Mouse (Mus musculus) cortical plate, adult 2 months (tissue): ENCODE data around the gene Slc22a18. TPM values are rescaled to one million over a fixed set of nuclear protein-coding genes. Genes with fewer than 3 reads are reported as not detected.

Experiments
- H3K27ac ChIP-seq: fragments of 200-500 bp; 2 replicates; pipeline ENCODE4 v1.5.1; 2012; ENCODE audit warnings: low read length, control low read depth, inconsistent platforms; ENCODE audit not compliant: insufficient read depth
- H3K4me1 ChIP-seq: fragments of 200-500 bp; 2 replicates; pipeline ENCODE4 v1.6.1; 2011; ENCODE audit warnings: low read length; ENCODE audit not compliant: control insufficient read depth, insufficient read depth
- H3K4me3 ChIP-seq: fragments of 200-500 bp; 2 replicates; pipeline ENCODE4 v1.5.1; 2011; ENCODE audit warnings: mild to moderate bottlenecking, low read length, control low read depth; ENCODE audit not compliant: insufficient read depth
- CTCF ChIP-seq: fragments of 200-500 bp; IDR thresholded peaks from 2 replicates; pipeline ENCODE4 v1.5.1; 2011; ENCODE audit warnings: mild to moderate bottlenecking, control low read depth, low read length; ENCODE audit not compliant: insufficient read depth; ENCODE audit errors: extremely low read depth
- POLR2A ChIP-seq: fragments of 200-500 bp; IDR thresholded peaks from 2 replicates; pipeline ENCODE4 v1.6.1; 2011; ENCODE audit warnings: mild to moderate bottlenecking, low read length, control low read depth; ENCODE audit not compliant: insufficient read depth; ENCODE audit errors: extremely low read depth
- polyA plus RNA-seq: library from polyadenylated mRNA; depleted of rRNA; stranded (reverse); fragments of >200 nt; gene quantifications from 2 replicates; pipeline ENCODE4 v1.2.3, GENCODE M21; 2012

The Slc22a18 gene
- polyA plus RNA-seq, 1 experiment = 1.1 TPM

DNA sequence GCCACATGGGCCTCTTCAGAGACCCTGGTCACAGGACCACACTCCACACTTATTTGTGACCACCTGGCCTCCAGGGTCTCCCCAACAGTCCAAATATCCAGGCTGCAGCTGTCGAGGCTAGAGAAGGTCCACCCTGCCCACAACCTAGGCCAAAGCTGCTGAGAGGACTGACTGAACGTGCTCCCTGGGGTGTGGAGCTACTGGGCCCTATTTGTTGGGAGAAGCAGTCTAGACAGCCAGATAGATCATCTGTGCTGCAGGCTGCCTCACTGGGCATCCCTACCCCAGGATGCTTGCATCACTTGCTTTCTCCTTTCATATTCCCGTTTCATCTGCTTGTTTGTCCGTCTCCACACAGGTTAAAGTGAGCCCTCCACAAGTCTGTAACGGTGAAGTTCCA is 11.0 kb upstream of the Slc22a18 start:
- H3K4me1 ChIP-seq = no peaks in the 10 kb centered on the region

GRCm38 (mm10) chr7:143463865-143464415 is 9.6 kb upstream of the Slc22a18 start:
- no peak overlapping the region for H3K4me3 ChIP-seq
- no peaks in the 10 kb centered on the region for H3K4me1 ChIP-seq
- no peak overlapping the region for H3K27ac ChIP-seq
- TF ChIP-seq CTCF = peak; percentile 82
- no peak for TF ChIP-seq POLR2A

More for the DNA sequence above, 11.0 kb upstream of the Slc22a18 start:
- no peak overlapping the region for H3K27ac ChIP-seq
- TF ChIP-seq CTCF (no peak), POLR2A (no peak)
- no peak overlapping the region for H3K4me3 ChIP-seq

DNA sequence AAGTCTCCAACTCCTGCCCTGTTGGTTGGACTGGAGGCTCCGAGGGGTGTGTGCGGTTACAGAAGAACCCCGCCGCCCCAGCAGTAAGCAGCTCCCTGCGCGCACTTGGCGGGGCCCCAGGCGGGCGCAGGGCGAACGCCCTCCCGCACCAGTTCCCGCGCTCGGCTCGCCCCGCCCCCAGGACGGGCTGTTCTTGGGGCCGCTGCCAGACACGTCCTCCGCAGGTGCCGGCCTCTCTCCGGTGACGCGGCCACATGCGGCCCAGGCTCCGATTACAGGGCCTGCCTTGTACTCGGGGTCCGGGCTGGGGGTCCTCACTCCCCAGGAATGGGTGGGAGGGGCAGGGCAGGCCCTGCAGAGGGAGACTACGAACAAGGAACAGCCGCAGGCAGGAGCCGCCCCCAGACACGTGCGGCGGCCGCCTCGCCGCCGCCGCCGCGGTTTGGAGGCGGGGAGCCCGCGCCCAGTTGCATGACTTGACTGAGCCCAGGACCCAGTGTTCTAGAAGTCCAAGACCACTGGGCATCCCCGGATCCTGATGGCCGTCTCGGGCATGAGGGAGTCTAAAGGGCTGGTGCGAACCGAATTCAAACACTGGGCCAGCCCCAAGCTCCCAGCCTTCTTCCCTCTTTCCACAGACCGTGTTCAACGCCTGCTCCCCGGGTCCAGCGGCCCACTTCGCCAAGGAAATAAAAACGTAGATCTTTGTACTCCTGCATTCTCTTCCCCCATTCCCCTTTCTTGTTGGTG is 8.6 kb upstream of the Slc22a18 start:
- no peak overlapping the region for H3K4me3 ChIP-seq
- H3K27ac ChIP-seq = no peak overlapping the region
- H3K4me1 ChIP-seq = no peaks in the 10 kb centered on the region
- TF ChIP-seq CTCF (no peak), POLR2A (no peak)

DNA sequence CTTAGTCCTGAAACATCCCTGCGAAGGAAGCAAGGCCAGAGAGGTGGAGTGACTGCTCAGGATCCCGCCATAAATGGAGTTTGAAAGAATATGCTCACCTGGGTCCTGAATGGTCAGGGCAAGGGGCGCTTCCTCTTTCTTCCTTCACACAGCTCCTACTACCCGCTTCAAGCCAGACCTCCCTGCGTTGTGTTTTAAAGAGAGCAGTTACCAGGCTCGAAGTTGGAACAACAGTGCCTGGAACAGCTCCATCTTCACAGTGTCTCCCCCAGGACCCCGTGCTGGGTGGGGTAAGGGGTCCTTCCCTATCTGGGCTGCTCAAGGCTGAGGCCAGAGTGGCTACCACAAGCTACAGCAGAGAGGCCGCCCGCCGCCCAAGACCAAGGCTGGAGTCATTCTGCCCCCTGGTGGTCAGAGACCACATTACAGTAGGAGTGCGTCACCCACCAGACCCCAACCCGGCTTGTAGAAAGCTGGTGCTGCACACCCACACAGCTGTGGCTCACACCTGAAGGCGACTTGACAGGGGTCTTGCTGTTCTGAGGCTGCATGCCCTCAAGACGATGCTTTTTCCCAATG is 7.3 kb upstream of the Slc22a18 start:
- TF ChIP-seq POLR2A = no peak
- TF ChIP-seq CTCF = peak; percentile 85
- Histone ChIP-seq H3K4me3 (no peak overlapping the region), H3K4me1 (no peaks in the 10 kb centered on the region), H3K27ac (no peak overlapping the region)

DNA sequence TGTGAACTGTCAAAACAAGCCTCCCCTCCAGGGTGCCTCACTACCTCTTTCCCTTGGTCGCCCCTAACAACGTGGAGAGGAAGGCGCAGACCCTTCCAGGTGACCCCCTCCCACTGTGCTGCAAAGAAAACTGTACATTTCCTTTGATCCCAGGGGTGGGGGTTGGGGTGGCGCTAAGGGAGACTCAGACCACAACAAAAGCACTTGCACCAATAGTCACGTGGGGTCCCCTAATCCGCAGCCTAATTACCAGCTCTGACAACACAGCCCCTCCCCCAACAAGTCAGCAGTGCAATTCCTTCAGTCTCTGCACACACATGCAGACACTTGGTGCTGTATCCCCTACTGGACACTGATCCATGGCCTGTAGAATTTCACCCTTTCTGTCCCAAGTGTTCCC is 5.8 kb upstream of the Slc22a18 start:
- Histone ChIP-seq H3K4me1 (no peaks in the 10 kb centered on the region), H3K4me3 (no peak overlapping the region), H3K27ac (no peak overlapping the region)
- no peak for TF ChIP-seq CTCF
- TF ChIP-seq POLR2A = no peak

DNA sequence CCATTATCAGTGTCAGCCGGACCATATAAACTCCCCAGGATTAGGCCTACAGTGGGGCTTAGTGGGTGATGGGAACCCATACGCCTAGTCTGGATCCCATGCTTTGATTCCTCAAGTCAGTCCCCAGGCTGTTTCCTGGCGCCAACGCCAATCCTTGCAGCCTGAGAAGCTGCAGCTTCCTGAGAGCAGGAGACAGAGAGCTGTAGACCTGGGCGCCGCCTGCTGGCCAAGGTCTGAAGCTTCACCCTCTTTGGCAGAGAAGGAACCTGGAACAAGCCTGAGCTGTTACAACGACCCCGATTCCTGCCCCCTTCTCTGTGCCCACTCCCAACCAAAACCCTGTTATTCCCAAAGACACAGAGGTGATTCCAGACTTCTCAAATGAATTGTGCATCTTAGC is 3.6 kb upstream of the Slc22a18 start:
- no peak overlapping the region for H3K4me3 ChIP-seq
- H3K4me1 ChIP-seq = no peaks in the 10 kb centered on the region
- no peak overlapping the region for H3K27ac ChIP-seq
- TF ChIP-seq CTCF = peak; percentile 77
- TF ChIP-seq POLR2A = no peak

- H3K4me3 ChIP-seq = no peak overlapping the region
- TF ChIP-seq POLR2A (no peak), CTCF (no peak)
- H3K4me1 ChIP-seq = no peaks in the 10 kb centered on the region
- H3K27ac ChIP-seq = no peak overlapping the region
These were observed 1.3 kb downstream of the Slc22a18 start for GRCm38 (mm10) chr7:143474811-143475210.

DNA sequence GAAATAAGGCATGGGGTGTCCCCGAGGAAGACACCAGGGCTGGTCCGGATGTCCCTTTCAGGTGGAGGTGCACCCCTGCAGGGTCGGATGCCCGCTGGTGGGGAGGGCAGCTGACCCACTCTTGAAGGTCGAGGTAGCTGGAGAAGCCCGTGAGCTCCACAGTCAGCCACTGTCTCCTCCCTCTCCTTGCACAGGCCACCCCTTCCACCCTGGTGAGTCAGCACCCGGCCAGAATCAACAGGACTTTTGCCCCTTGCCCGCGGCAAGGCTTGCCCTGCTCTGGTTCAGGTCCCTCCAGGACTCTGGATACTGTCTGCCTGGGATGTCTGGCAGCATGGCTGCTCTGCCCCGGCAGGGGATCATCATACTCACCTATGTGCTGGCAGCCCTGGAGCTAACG is 2.3 kb downstream of the Slc22a18 start:
- Histone ChIP-seq H3K4me1 (no peaks in the 10 kb centered on the region), H3K27ac (no peak overlapping the region), H3K4me3 (no peak overlapping the region)
- TF ChIP-seq POLR2A (no peak), CTCF (no peak)

- H3K27ac ChIP-seq = no peak overlapping the region
- no peaks in the 10 kb centered on the region for H3K4me1 ChIP-seq
- no peak overlapping the region for H3K4me3 ChIP-seq
- TF ChIP-seq POLR2A = no peak
- TF ChIP-seq CTCF = no peak
These were observed 3.3 kb downstream of the Slc22a18 start for GRCm38 (mm10) chr7:143476702-143477335.

- Histone ChIP-seq H3K4me3 (no peak overlapping the region), H3K27ac (no peak overlapping the region), H3K4me1 (no peaks in the 10 kb centered on the region)
- TF ChIP-seq CTCF = no peak
These were observed 4.3 kb downstream of the Slc22a18 start for GRCm38 (mm10) chr7:143477800-143478199.
